In genomic region chr19:28714674-28715073, GRCm38 (mm10) we compare ENCODE assay signal across 7 mouse cellular contexts.
"Had no signal": no experiment of that assay in that cellular context is flagged by ENCODE, and none has a peak within 500 bp of the region (broad histone marks: within the 10 kb centered on the region; RNA-seq: fewer than 3 reads in every experiment).

No protein-coding gene starts in this region.

- DNase-seq: kidney, adult 8-10 months; left cerebral cortex, postnatal 4 days; retina, postnatal 1 day; right cerebral cortex, postnatal 4 days; spleen, adult 18-20 months; thymus, adult 18-20 months; thymus, postnatal 14 days had no signal
